Comparison of ENCODE assay signal across 8 mouse cellular contexts in the genomic region with DNA sequence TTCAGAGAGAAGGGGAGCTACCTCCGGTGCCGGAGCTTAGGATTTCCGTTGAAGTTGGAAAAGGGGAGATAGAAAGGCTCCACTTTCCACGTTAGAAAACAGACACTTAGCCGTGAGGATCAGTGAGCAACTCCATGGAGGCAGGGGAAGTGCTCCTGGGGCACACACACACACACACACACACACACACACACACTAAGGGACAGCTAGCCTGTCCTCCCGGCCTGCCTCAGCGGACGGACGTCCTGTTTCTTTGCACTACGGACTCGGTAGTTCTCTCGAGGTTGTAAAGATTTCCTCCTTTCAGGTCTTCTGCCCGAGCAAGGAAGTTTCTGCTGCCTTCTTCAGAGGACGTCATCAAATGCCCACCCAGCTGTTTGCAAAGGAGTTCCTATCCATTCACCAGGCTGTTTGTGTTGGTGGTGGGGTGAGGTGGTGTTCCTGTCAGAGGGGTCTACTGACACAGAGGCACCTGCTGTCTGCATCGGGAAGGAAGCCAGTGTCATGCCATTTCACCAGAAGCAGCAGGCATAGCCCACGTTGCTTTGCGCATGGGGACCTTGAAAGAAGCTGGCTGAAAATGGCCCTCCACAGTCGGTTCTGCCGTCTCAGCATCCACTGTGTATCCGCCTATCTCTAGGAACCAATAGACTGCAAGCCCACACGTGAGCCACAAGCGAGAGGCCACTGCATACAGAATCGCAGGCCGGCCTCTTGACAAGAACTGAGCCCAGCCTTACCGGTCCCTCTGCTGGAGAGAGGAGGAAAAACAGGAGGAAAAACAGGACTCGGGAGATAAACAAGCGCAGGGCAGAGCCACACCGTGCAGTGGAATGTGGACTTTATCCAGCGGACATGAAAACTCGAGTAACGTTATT. TPM values are rescaled to one million over a fixed set of nuclear protein-coding genes. Genes with fewer than 3 reads are reported as not detected.
A peak's percentile ranks its signal among the peaks of the same experiment; 100 is the strongest.
DNase-seq lines count a peak whose midpoint lies in the region; ATAC-seq lines count a peak whose summit lies in the region.

No protein-coding gene starts in this region.

- peak overlapping the region; percentile 63 for H3K27ac ChIP-seq in hindbrain, embryonic 15.5 days (replicated peaks)

- ATAC-seq in hindbrain, embryonic 15.5 days (ENCODE audit: low FRiP score, low read depth): peak; percentile 90

- 19% methylated on average over 31 of the region's 31 CpGs for WGBS in hindbrain, embryonic 15.5 days

- peak; percentile 94 for DNase-seq in ZHBTc4 (ENCODE audit: low read depth, low spot score)
- peak; percentile 65 to 72 for DNase-seq in cerebellum, postnatal 36 days
- DNase-seq in frontal cortex, postnatal 36 days (ENCODE audit: low spot score in 2 of 2): peak; percentile 46 to 86
- DNase-seq in layer of hippocampus, postnatal 36 days: peak; percentile 58 to 63
- peak; percentile 96 for DNase-seq in lung, postnatal 36 days
- peak; percentile 62 for DNase-seq in retina, postnatal 7 days (ENCODE audit: low read depth, low spot score)
- DNase-seq in urinary bladder, adult 2 months (ENCODE audit: low spot score): peak; percentile 39

- H3K9ac ChIP-seq in hindbrain, embryonic 15.5 days: no peak overlapping the region

- H3K36me3 ChIP-seq in hindbrain, embryonic 15.5 days: no peaks in the 10 kb centered on the region

- H3K4me2 ChIP-seq in hindbrain, embryonic 15.5 days: peak overlapping the region; percentile 51

- H3K9me3 ChIP-seq in hindbrain, embryonic 15.5 days: no peaks in the 10 kb centered on the region

- H3K27me3 ChIP-seq in hindbrain, embryonic 15.5 days: peaks cover 7% of the 10 kb centered on the region; the same call in 1 of the 2 replicates

- H3K4me3 ChIP-seq in hindbrain, embryonic 15.5 days: peak overlapping the region; percentile 18; the same call in 1 of the 2 replicates

- peaks cover 12% of the 10 kb centered on the region for H3K4me1 ChIP-seq in hindbrain, embryonic 15.5 days (replicated peaks)

RNA-seq across cellular contexts. Expression of a gene that starts 5.7 kb away (rescaled TPM):
- polyA plus RNA-seq in hindbrain, embryonic 15.5 days (2015; fragmentation: Nextera tagmentation; extraction: Ambion mirVana): 114 and 130 TPM in 2 replicates
- total RNA-seq in layer of hippocampus, postnatal 36 days (2021): 100 to 1,000 TPM; 103 to 110 TPM
- 102 and 119 TPM in 2 replicates for polyA plus RNA-seq in urinary bladder, adult 2 months (2012; rRNA removed)

RNA-seq across cellular contexts. Expression of a gene that starts 31.0 kb away (rescaled TPM):
- 0.99 and 1.2 TPM in 2 replicates for polyA plus RNA-seq in hindbrain, embryonic 15.5 days (2015; fragmentation: Nextera tagmentation; extraction: Ambion mirVana)
- total RNA-seq in layer of hippocampus, postnatal 36 days (2021): 1 to 10 TPM; 7.0 to 8.1 TPM
- 12.2 and 22.0 TPM in 2 replicates for polyA plus RNA-seq in urinary bladder, adult 2 months (2012; rRNA removed)

RNA-seq across cellular contexts. Expression of a gene that starts 40.9 kb away (rescaled TPM):
- 0.31 TPM in 1 of 2 replicates, not detected in the other for polyA plus RNA-seq in hindbrain, embryonic 15.5 days (2015; fragmentation: Nextera tagmentation; extraction: Ambion mirVana)
- under 1 TPM in 1 of 2 experiments, not detected in 1; 0.25 TPM for total RNA-seq in layer of hippocampus, postnatal 36 days (2021)
- polyA plus RNA-seq in urinary bladder, adult 2 months (2012; rRNA removed): 0.40 and 0.62 TPM in 2 replicates

Comparison
In these comparisons a context has a peak if more than half of its experiments do, and no peak if none do; other contexts are left out.
1. Peak in every context shown above with its lines: DNase-seq, ATAC-seq, H3K4me3 ChIP-seq and H3K27ac ChIP-seq.
2. DNase-seq: peak in every context shown above with its lines; median percentile 96 in lung, postnatal 36 days; 94 in ZHBTc4; 68 in cerebellum, postnatal 36 days; 66 in frontal cortex, postnatal 36 days; 62 in retina, postnatal 7 days; 60 in layer of hippocampus, postnatal 36 days; 39 in urinary bladder, adult 2 months.